Mouse (Mus musculus) ES-E14 (cell line): ENCODE measurements around the gene Tmcc1. TPM values are rescaled to one million over a fixed set of nuclear protein-coding genes. Genes with fewer than 3 reads are reported as not detected.

ENCODE experiments used
- DNase-seq: peaks from one replicate; pipeline ENCODE4 v3.0.0-alpha.2; 2013; ENCODE audit warnings: low read depth, low spot score
- H3K27ac ChIP-seq: 2 replicates; pipeline ENCODE4 v1.5.1; 2012; ENCODE audit warnings: low read depth, mild to moderate bottlenecking, low read length, moderate library complexity, mixed read lengths; ENCODE audit not compliant: poor library complexity, insufficient read depth, severe bottlenecking
- H3K36me3 ChIP-seq: 2 replicates; pipeline ENCODE4 v1.6.1; 2012; ENCODE audit warnings: mild to moderate bottlenecking, low read length, moderate library complexity, mixed read lengths; ENCODE audit not compliant: control insufficient read depth, poor library complexity, insufficient read depth, severe bottlenecking
- H3K4me1 ChIP-seq, 2 experiments: fragments of 150-350 bp in 1 of 2; sonication (generic) in 1 of 2; 2 replicates each; pipeline ENCODE4 v1.6.1; 2012; ENCODE audit warnings: low read length in 2 of 2, mild to moderate bottlenecking in 1 of 2, mixed read lengths in 1 of 2; ENCODE audit not compliant: control insufficient read depth in 2 of 2, insufficient read depth in 2 of 2, poor library complexity in 1 of 2
- H3K4me3 ChIP-seq, 2 experiments: fragments of 150-350 bp in 1 of 2; sonication (generic) in 1 of 2; 2 replicates each; pipeline ENCODE4 v1.5.1; 2012; ENCODE audit warnings: low read length in 2 of 2, low read depth in 1 of 2, mild to moderate bottlenecking in 1 of 2, mixed read lengths in 1 of 2; ENCODE audit not compliant: insufficient read depth in 1 of 2, poor library complexity in 1 of 2, severe bottlenecking in 1 of 2
- H3K9ac ChIP-seq: 2 replicates; pipeline ENCODE4 v1.6.1; 2012; ENCODE audit warnings: low read depth, mild to moderate bottlenecking, low read length, mixed read lengths; ENCODE audit not compliant: poor library complexity, insufficient read depth, severe bottlenecking
- H3K9me3 ChIP-seq: fragments of 150-350 bp; sonication (generic); 2 replicates; pipeline ENCODE4 v1.6.1; 2012; ENCODE audit warnings: low read depth, mild to moderate bottlenecking, low read length; ENCODE audit not compliant: control insufficient read depth, insufficient read depth
- CHD2 ChIP-seq: IDR thresholded peaks from 2 replicates; pipeline ENCODE4 v1.6.1; 2014; ENCODE audit warnings: mild to moderate bottlenecking, low read depth, low read length, inconsistent platforms
- HCFC1 ChIP-seq: IDR thresholded peaks from 2 replicates; pipeline ENCODE4 v1.6.1; 2012; ENCODE audit warnings: low read length, inconsistent platforms, borderline replicate concordance; ENCODE audit not compliant: insufficient read depth
- MAFK ChIP-seq: IDR thresholded peaks from 2 replicates; pipeline ENCODE4 v1.6.1; 2014; ENCODE audit warnings: mild to moderate bottlenecking, low read depth, low read length, inconsistent platforms; ENCODE audit not compliant: insufficient read depth
- ZC3H11A ChIP-seq: IDR thresholded peaks from 2 replicates; pipeline ENCODE4 v1.6.1; 2012; ENCODE audit warnings: low read depth, mild to moderate bottlenecking, inconsistent platforms, low read length, borderline replicate concordance
- ZNF384 ChIP-seq: IDR thresholded peaks from 2 replicates; pipeline ENCODE4 v1.6.1; 2012; ENCODE audit warnings: low read depth, low read length, inconsistent platforms
- in situ Hi-C, 2 experiments: fragments of 600-800 bp; cut with MboI; formaldehyde crosslinking; loops; one replicate each; pipeline ENCODE4 v1.15.1; 2025; ENCODE audit warnings: low sequenced_read_pairs in 2 of 2, inconsistent platforms in 1 of 2; ENCODE audit not compliant: unreplicated experiment in 2 of 2
- total RNA-seq: library from RNA; depleted of rRNA; stranded (reverse); fragments of 300-350 nt; gene quantifications from 2 replicates; pipeline ENCODE4 v1.2.3, GENCODE M21; 2012

Tmcc1 gene
- total RNA-seq, 1 experiment, result 29.3 TPM

DNA sequence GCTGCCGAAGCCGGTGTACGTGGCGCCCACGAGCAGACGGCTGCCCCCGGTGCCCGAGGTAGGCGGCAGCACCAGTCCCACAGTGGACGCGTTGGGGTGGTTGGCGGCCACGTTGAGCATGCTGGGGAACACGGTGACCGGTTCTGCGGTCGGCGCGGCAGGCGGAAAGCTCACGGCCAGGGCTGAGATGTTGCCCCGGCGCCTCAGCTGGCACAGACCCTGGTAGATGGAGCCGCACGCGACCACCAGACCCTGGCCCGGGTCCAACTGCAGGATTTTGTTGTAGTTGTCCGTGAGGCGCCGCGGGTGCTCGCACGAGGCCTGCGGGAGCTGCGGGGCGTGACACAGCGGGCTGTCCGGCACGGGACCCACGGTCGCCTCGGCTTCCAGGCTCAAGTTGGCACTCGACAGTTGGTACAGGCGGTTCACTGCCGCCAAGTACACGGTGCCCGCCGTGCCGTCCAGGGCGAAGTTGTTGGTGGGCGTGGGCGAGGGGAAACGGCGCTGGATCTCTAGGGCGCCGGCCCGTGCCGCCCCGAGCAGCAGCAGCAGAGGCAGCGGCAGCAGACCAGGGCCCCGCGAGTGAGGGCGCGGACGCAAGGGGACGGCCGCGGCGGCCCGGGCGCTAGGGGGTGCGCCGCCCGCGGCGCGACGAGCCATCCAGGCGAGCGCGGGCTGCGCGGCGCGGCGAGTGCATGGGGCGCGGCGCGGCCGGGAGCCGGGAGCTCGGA is 199.0 kb downstream of the Tmcc1 start:
- peaks cover 2 to 9% of the 10 kb centered on the region in 2 experiments; a peak in 1 of 4 replicates for H3K4me1 ChIP-seq

DNA sequence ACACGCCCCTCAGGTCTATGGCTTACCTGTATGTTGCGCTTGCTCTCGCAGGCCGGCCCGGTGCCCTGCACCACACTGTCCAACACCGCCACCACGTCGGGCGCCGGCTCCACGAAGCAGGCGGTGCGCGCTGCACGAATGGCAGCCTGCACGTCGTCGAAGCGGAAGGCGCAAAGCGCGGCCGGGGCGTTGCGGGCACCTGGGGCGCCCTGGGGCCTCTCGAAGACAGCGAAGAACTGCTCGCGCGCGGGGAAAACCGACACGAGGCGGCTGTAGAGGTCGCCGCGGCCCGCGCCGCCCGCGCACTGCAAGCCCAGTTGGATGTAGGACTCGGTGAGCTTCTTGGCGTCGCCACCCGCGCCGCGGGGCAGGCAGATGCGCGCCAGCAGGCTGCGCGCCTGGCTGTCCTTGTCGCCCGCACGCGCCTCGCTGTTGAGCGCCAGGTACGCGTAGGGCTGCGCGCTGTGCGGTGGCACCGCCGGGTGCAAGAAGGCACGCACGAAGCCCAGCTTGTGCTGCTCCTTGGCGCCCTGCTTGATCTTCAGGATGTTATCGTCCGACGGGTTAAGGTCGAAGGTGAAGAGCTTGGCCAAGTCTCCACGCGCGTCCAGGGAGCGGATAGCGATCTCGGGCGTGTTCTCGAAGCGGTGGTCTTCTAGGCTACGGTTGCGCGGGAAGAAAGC is 199.7 kb downstream of the Tmcc1 start:
- Histone ChIP-seq H3K9me3 (no peaks in the 10 kb centered on the region), H3K4me1 (peaks cover 0 to 6% of the 10 kb centered on the region in 2 experiments; a peak in 1 of 4 replicates), H3K9ac (no peak overlapping the region; the same call in 1 of the 2 replicates), H3K4me3 (peak overlapping the region; percentile 52 to 68), H3K27ac (no peak overlapping the region), H3K36me3 (no peaks in the 10 kb centered on the region)
- in situ Hi-C loops, result no loop called here
- TF ChIP-seq ZC3H11A (no peak), HCFC1 (no peak), CHD2 (no peak), ZNF384 (no peak), MAFK (no peak)
- no peak for DNase-seq

More for the DNA sequence above, 199.0 kb downstream of the Tmcc1 start:
- H3K36me3 ChIP-seq, result no peaks in the 10 kb centered on the region
- H3K9me3 ChIP-seq, result no peaks in the 10 kb centered on the region
- in situ Hi-C loops, result no loop called here
- TF ChIP-seq ZNF384, result no peak
- no peak for TF ChIP-seq ZC3H11A
- TF ChIP-seq HCFC1, result no peak
- no peak for TF ChIP-seq MAFK
- no peak for TF ChIP-seq CHD2
- peak overlapping the region; percentile 52 to 68 for H3K4me3 ChIP-seq
- H3K9ac ChIP-seq, result peak overlapping the region; percentile 50; the same call in 1 of the 2 replicates
- H3K27ac ChIP-seq, result no peak overlapping the region
- no peak for DNase-seq

DNA sequence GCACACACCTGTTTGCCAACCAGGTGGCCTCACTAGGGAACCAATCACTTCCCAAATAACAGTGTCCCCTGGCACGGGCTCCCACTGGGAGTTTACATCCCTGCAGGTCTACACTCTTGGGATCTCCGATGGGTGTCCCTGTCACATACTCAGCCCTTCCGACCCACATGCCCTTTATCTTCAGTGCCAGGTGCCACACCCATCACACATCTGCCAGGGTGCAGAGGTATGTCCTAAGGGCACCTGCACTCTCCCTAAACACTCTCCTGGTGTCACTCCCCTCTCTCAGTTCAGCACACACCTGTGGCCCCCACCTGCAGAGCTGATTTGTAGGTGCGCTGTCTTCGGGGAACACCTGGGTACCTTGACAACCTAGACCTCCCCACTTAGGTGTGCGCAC is 200.3 kb downstream of the Tmcc1 start:
- no peaks in the 10 kb centered on the region for H3K9me3 ChIP-seq
- peak overlapping the region; percentile 52 to 68; a peak in 2 of 4 replicates for H3K4me3 ChIP-seq
- H3K9ac ChIP-seq, result no peak overlapping the region
- DNase-seq, result no peak
- no peak overlapping the region for H3K27ac ChIP-seq
- in situ Hi-C loops, result no loop called here
- TF ChIP-seq MAFK (no peak), HCFC1 (no peak)
- no peaks in the 10 kb centered on the region for H3K36me3 ChIP-seq
- H3K4me1 ChIP-seq, result peaks cover 0 to 2% of the 10 kb centered on the region in 2 experiments; a peak in 1 of 4 replicates

DNA sequence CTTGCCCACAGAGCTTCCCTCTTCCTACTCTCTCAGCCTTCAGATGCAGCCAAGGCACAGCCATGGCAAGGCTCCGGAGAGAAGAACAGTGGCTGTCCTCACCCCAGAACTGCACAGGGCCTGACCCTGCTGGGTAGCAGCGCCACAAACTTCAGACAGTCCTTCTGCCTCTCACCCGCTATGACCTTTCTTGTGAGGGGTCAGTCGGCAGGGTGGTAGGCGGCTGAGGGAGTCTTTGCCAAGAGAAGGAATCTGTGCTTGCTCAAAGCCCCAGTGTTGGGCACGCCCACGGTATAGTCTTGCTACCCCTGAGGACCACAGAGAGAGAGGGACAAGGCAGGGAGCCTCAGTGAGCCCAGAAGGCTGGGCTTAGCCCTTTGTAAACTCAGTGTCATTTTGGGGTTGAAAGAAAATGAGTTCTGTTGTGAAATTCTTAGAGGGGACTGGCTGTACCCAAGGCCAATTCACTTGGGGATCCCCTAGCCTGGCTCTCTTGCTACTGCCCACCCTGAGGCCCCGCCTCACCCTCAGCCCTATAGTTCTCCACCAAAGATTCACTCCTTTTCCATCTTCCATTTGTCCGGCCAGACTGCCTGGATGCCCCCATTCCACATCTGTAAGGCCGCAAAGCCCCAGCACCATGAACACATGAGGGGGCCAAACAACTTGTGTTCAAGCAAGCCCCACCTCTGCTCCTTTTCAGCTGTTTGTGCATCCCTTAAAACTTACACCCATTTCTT is 201.2 kb downstream of the Tmcc1 start:
- Histone ChIP-seq H3K4me1 (no peaks in the 10 kb centered on the region), H3K36me3 (no peaks in the 10 kb centered on the region), H3K9ac (no peak overlapping the region), H3K9me3 (no peaks in the 10 kb centered on the region), H3K4me3 (no peak overlapping the region), H3K27ac (no peak overlapping the region)
- DNase-seq, result no peak
- in situ Hi-C loops, result no loop called here
- TF ChIP-seq HCFC1 (no peak), ZNF384 (no peak), CHD2 (no peak), ZC3H11A (no peak), MAFK (no peak)
